Mouse (Mus musculus) bone marrow, adult 2 months (tissue): ENCODE data around the gene Tanc2.

Experiments used
- CTCF ChIP-seq: fragments of 200-500 bp; IDR thresholded peaks from 2 replicates; pipeline ENCODE4 v1.5.1; 2011; ENCODE audit warnings: low read length, control low read depth; ENCODE audit not compliant: control insufficient read depth, insufficient read depth
- POLR2A ChIP-seq: fragments of 200-500 bp; IDR thresholded peaks from 2 replicates; pipeline ENCODE4 v1.6.1; 2011; ENCODE audit warnings: low read depth, mild to moderate bottlenecking, control low read depth, low read length, borderline replicate concordance; ENCODE audit not compliant: control insufficient read depth

DNA sequence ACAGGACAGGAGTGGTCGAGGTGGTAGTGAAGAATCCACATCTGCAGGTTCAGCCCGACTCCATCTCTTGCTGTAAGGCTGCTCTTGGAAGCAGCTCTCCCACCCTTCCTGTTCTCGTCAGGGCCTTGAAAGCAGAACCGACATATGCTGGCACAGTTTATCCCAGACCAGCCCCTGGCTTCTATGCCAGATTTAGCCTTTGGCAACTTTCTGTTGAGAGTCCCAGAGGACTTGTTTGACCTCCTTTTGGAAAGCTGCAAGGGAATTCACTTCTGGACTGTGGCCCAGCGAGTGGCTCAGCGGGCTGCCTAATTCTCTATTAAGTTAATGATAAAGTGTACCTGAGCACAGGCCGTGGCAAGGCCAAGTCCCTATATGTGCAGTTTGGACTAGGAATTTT, 15.5 kb upstream of the Tanc2 start:
- TF ChIP-seq CTCF (no peak), POLR2A (no peak)
